Mouse (Mus musculus) heart, postnatal 0 days (tissue): ENCODE results near the gene Gm13539. TPM values are rescaled to one million over a fixed set of nuclear protein-coding genes. Genes with fewer than 3 reads are reported as not detected.

Experiments used
- ATAC-seq: fragments of 200-750 bp; cut with Nextera tagmentation; 2 replicates; pipeline ENCODE4 v1.8.0; 2017; ENCODE audit warnings: low read depth, moderate number of reproducible peaks, moderate library complexity; ENCODE audit not compliant: insufficient read depth
- DNase-seq: peaks from one replicate; pipeline ENCODE4 v3.0.0-alpha.2; 2016; ENCODE audit warnings: low spot score
- H3K27ac ChIP-seq: fragments of 300-500 bp; sonication (generic); 2 replicates; pipeline ENCODE4 v1.5.1; 2014; ENCODE audit warnings: low read depth, mild to moderate bottlenecking
- H3K27me3 ChIP-seq: fragments of 300-500 bp; sonication (generic); 2 replicates; pipeline ENCODE4 v1.6.1; 2014; ENCODE audit warnings: low read length, mixed read lengths; ENCODE audit not compliant: control insufficient read depth, insufficient read depth
- H3K36me3 ChIP-seq: fragments of 300-500 bp; sonication (generic); replicated peaks from 2 replicates; pipeline ENCODE4 v1.6.1; 2014; ENCODE audit warnings: low read length, mixed read lengths; ENCODE audit not compliant: control insufficient read depth, insufficient read depth
- H3K4me1 ChIP-seq: fragments of 300-500 bp; sonication (generic); 2 replicates; pipeline ENCODE4 v1.6.1; 2014; ENCODE audit warnings: antibody characterized with exemption; ENCODE audit not compliant: control insufficient read depth, insufficient read depth
- H3K4me2 ChIP-seq: fragments of 300-500 bp; sonication (generic); 2 replicates; pipeline ENCODE4 v1.6.1; 2014; ENCODE audit warnings: low read depth, mild to moderate bottlenecking, low read length, moderate library complexity
- H3K4me3 ChIP-seq: fragments of 300-500 bp; sonication (generic); 2 replicates; pipeline ENCODE4 v1.5.1; 2014; ENCODE audit warnings: low read depth, low read length
- H3K9ac ChIP-seq: fragments of 300-500 bp; sonication (generic); replicated peaks from 2 replicates; pipeline ENCODE4 v1.6.1; 2014; ENCODE audit warnings: low read depth, low read length, mixed read lengths
- H3K9me3 ChIP-seq: fragments of 300-500 bp; sonication (generic); replicated peaks from 2 replicates; pipeline ENCODE4 v1.6.1; 2016; ENCODE audit warnings: low read length; ENCODE audit not compliant: control insufficient read depth
- CTCF ChIP-seq: IDR thresholded peaks from 2 replicates; pipeline ENCODE4 v1.5.1; 2016; ENCODE audit warnings: antibody characterized with exemption, control low read depth, low read depth
- EP300 ChIP-seq: IDR thresholded peaks from 2 replicates; pipeline ENCODE4 v1.6.1; 2016; ENCODE audit warnings: antibody characterized with exemption, low read depth
- WGBS: fragments of 180-500 bp; shearing (Covaris S2); extraction: QIAGEN DNeasy Blood & Tissue Kit; methylation state at CpG from one replicate; pipeline ENCODE4 v1.1.7; 2014; 5-methylcytosine and 5-hydroxymethylcytosine counted together
- polyA plus RNA-seq: library from polyadenylated mRNA; unstranded; fragments of >200 nt; fragmentation: Nextera tagmentation; extraction: Ambion mirVana; gene quantifications from 2 replicates; pipeline ENCODE4 v1.2.1, GENCODE M21; 2015
- total RNA-seq: library from RNA; depleted of rRNA; stranded (reverse); fragments of >200 nt; gene quantifications from 2 replicates; pipeline ENCODE4 v1.2.3, GENCODE M21; 2014; ENCODE audit warnings: low replicate concordance

Gene Gm13539
- total and polyA plus RNA-seq, 2 experiments from 2014 or later: not detected

DNA sequence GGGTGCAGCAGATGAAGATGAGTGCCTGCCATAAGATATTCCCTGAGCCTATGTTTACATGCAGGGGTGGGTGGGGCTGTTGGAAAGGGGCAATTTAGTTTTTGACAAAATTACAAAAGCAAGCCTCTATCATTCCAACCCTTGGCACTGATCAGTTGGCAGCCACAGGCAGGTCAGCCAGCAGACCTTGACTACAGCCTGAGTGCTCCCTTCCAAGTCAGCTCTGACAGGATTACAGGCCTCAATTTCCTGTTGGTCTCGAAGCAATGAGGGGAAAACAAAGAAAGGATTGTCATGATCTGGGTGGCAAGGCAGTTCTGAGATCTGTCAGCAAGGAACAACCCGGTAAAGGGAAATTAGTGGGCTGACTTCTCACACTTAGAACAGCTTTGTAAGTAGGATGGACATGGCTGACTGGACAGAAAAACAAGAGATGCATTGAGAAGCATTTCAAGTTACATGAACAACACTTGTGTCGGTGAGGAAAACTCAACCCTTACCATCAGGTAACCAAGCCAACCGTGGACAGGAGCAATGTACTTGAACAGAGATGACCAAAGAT, 23.9 kb upstream of the Gm13539 start:
- TF ChIP-seq EP300: no peak
- no peak for TF ChIP-seq CTCF
- H3K9me3 ChIP-seq: 0 out of 2 replicates have a peak, but pooled peaks cover 3% of the 10 kb centered on the region
- no peaks in the 10 kb centered on the region for H3K4me1 ChIP-seq
- 50% methylated on average over 4 of the region's 4 CpGs for WGBS
- no peak overlapping the region for H3K27ac ChIP-seq
- ATAC-seq: no peak
- DNase-seq: no peak
- H3K4me3 ChIP-seq: no peak overlapping the region
- no peaks in the 10 kb centered on the region for H3K27me3 ChIP-seq
- H3K4me2 ChIP-seq: no peak overlapping the region
- H3K9ac ChIP-seq: no peak overlapping the region
- H3K36me3 ChIP-seq: no peaks in the 10 kb centered on the region

DNA sequence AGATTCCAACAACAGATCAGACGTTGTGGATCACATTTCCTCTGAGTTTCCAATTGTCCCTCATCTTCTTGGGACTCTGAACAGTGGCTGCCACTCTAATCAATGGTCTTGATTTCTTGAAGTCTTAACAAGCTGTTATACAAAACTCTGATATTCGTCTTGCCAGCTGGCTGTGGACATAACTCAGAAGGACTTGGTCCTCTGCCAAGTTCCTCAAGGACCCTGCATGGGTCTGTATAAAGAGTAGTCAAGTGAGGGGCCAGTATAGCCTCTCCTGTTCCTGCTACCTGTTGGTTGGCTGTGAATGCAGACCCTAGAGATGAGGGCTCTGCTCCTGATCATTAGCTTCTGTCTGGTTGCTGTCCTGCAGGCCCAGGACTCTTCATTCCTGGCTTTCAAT, 16.8 kb upstream of the Gm13539 start, which contains the start of gene Lcn3:
Gene Lcn3, plus strand, starts transcription at position 301 of the 400 bp plus-strand sequence.
- H3K27ac ChIP-seq: no peak within 1 kb of the TSS
- 17% methylated on average over 2 of the region's 2 CpGs for WGBS
- H3K4me1 ChIP-seq: no peaks in the 10 kb centered on the region
- no peak for TF ChIP-seq EP300
- no peak for TF ChIP-seq CTCF
- H3K9ac ChIP-seq: no peak within 1 kb of the TSS
- H3K9me3 ChIP-seq: no peaks in the 10 kb centered on the region
- no peaks in the 10 kb centered on the region for H3K36me3 ChIP-seq
- ATAC-seq (no peak), DNase-seq (no peak)
- H3K27me3 ChIP-seq: no peaks in the 10 kb centered on the region
- no peak within 1 kb of the TSS for H3K4me3 ChIP-seq
- no peak within 1 kb of the TSS for H3K4me2 ChIP-seq

DNA sequence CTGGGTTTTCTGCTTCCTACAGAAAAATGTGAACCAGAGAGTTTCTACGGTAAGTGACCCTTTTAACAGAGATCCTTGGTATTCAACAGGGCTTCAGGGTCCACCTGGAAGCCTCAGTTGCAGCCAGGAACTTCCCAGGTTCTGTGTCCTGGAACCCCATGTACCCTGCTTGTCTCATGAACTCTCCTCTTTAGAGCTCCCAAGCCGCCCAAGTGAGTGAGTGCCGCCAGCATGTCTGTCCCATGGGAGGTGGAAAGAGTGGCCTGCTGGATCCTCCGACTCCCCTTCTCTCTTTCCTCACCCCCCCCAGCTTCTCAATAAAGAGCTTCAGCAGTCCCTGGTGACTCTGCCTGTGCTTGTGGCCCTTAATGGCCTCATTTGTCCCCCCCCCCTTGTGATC, 14.3 kb upstream of the Gm13539 start:
- no peak overlapping the region for H3K9ac ChIP-seq
- no peak overlapping the region for H3K4me3 ChIP-seq
- H3K4me2 ChIP-seq: no peak overlapping the region
- 58% methylated on average over 4 of the region's 4 CpGs for WGBS
- H3K9me3 ChIP-seq: no peaks in the 10 kb centered on the region
- DNase-seq (no peak), ATAC-seq (no peak)
- no peaks in the 10 kb centered on the region for H3K4me1 ChIP-seq
- TF ChIP-seq CTCF (no peak), EP300 (no peak)
- no peak overlapping the region for H3K27ac ChIP-seq
- no peaks in the 10 kb centered on the region for H3K27me3 ChIP-seq
- H3K36me3 ChIP-seq: no peaks in the 10 kb centered on the region

DNA sequence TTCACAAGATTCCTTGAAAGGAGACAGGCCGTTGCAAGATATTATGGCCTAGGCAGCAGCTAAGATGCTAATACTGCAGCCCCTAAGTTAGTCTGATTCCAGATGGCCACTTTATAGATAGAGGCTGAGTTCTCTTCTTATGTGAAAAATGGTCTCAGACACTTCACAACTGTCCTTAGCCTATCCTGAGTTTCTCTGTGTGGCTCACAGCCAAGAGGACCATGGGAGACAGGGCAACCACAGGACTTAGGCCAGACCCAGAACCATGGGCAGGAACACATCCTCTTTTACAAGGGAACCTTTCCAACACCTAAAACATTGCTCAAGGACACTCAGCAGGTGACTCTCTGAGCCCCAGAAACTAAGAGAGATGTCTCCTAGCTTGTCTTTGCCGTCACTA, 8.6 kb upstream of the Gm13539 start:
- Histone ChIP-seq H3K4me2 (no peak overlapping the region), H3K27me3 (no peaks in the 10 kb centered on the region), H3K9ac (no peak overlapping the region), H3K36me3 (no peaks in the 10 kb centered on the region), H3K27ac (no peak overlapping the region), H3K9me3 (no peaks in the 10 kb centered on the region), H3K4me3 (no peak overlapping the region), H3K4me1 (no peaks in the 10 kb centered on the region)
- 69% methylated on average over 2 of the region's 2 CpGs for WGBS
- DNase-seq (no peak), ATAC-seq (no peak)
- no peak for TF ChIP-seq CTCF
- TF ChIP-seq EP300: no peak

DNA sequence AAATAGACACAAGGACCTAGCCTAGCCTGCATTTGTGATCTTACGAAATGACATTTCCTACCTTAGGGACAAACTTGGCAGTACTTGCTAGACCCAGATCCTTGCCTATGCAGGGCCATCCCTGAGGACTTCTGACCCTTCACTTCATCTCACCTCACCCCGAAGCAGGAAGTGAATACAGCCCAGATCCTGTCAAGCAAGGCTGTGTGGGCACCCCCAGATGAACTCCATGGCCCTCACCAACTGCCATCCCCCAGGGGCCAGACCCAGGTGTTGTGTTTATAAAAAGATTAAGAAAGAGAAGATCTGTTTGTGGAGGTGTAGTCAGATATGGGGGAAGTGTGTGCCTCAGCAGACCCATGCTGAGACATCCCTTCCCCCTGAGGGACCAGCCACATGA, 7.4 kb upstream of the Gm13539 start:
- WGBS: 64% methylated on average over 2 of the region's 2 CpGs
- Histone ChIP-seq H3K9ac (no peak overlapping the region), H3K27me3 (no peaks in the 10 kb centered on the region), H3K27ac (no peak overlapping the region), H3K4me2 (no peak overlapping the region), H3K36me3 (no peaks in the 10 kb centered on the region), H3K4me1 (no peaks in the 10 kb centered on the region), H3K9me3 (no peaks in the 10 kb centered on the region), H3K4me3 (no peak overlapping the region)
- DNase-seq (no peak), ATAC-seq (no peak)
- TF ChIP-seq EP300 (no peak), CTCF (no peak)

DNA sequence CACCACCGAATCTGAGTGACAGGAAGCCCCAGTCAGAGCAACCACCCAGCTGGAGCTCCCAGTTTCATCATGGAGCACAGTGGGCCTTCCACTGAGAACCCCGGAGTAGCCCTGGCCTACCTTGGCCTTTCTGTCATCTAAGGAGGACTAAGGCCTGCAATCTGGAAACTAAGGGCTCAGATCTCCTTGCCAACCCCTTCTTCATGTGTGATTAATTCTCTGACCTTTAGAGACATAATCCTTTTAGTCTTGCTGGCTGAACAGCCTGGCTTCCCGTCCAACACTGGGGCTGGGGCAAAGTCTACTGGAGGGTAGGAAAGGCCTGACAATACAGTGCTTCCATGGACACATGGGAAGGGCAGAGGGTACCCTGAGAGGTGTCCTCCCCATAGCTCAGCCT, 6.1 kb upstream of the Gm13539 start:
- TF ChIP-seq EP300 (no peak), CTCF (no peak)
- 69% methylated on average over 3 of the region's 3 CpGs for WGBS

More for the DNA sequence above, 6.1 kb upstream of the Gm13539 start:
- Histone ChIP-seq H3K4me2 (no peak overlapping the region), H3K4me3 (no peak overlapping the region), H3K9ac (no peak overlapping the region), H3K9me3 (no peaks in the 10 kb centered on the region), H3K36me3 (no peaks in the 10 kb centered on the region), H3K27ac (no peak overlapping the region), H3K27me3 (no peaks in the 10 kb centered on the region), H3K4me1 (no peaks in the 10 kb centered on the region)
- DNase-seq (no peak), ATAC-seq (no peak)
